Mouse (Mus musculus) megakaryocyte, embryonic 14.5 days (primary cell): ENCODE measurements around the gene Dcp1b. TPM values are rescaled to one million over a fixed set of nuclear protein-coding genes. Genes with fewer than 3 reads are reported as not detected.

Experiments used
- H3K27me3 ChIP-seq: replicated peaks from 2 replicates; pipeline ENCODE3; 2012; ENCODE audit warnings: inconsistent platforms
- H3K36me3 ChIP-seq: replicated peaks from 2 replicates; pipeline ENCODE3; 2012; ENCODE audit warnings: low read length, inconsistent platforms, mixed read lengths
- H3K4me1 ChIP-seq: 2 replicates; pipeline ENCODE4 v1.6.1; 2012; ENCODE audit warnings: inconsistent platforms
- H3K4me3 ChIP-seq: replicated peaks from 2 replicates; pipeline ENCODE3; 2012; ENCODE audit warnings: moderate library complexity, mild to moderate bottlenecking, inconsistent platforms
- H3K9me3 ChIP-seq: 2 replicates; pipeline ENCODE4 v1.6.1; 2012; ENCODE audit warnings: inconsistent platforms
- FLI1 ChIP-seq: IDR thresholded peaks from 2 replicates; pipeline ENCODE4 v1.6.1; 2012; ENCODE audit warnings: low read length, inconsistent platforms, mixed read lengths
- GATA1 ChIP-seq: IDR thresholded peaks from 3 replicates; pipeline ENCODE4 v1.6.1; 2012; ENCODE audit warnings: mixed read lengths, low read length, inconsistent platforms, borderline replicate concordance
- polyA plus RNA-seq: library from polyadenylated mRNA; stranded (reverse); fragments of >175 nt; gene quantifications from 2 replicates; pipeline ENCODE4 v1.2.3, GENCODE M21; 2012; ENCODE audit warnings: low replicate concordance; ENCODE audit not compliant: insufficient read depth

Dcp1b gene
- polyA plus RNA-seq, 1 experiment: 22.1 TPM

DNA sequence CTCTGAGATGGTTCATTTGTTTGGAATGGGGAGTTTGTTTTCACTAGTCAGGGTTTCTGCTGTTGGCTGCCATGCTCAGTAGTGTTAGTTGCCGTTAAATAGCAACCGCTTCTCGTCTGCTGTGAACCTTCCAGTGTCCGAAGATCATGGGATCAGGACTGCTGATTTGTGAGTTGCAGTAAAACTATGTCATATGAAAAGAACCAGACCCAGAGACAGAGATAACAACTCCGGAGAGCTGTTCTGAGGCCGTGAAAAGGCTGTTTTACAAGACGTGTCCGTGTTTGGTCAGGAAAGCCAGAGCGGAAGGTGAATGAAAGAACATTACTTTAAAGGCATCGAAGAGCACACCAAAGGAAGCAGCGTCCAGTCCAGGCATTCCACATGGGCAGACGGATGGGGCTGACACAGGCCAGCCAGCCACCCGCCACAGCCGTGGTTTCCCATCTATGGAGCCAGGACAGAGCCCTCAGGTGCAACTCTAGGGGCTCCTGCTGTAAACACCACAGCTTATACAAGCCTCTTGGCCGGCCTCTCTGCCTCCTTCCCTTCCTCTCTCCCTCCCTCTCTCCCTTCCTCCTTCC lies 18.6 kb downstream of the Dcp1b start:
- Histone ChIP-seq H3K36me3 (peaks cover 78% of the 10 kb centered on the region), H3K9me3 (no peaks in the 10 kb centered on the region), H3K27me3 (no peaks in the 10 kb centered on the region), H3K4me1 (peaks cover 67% of the 10 kb centered on the region), H3K4me3 (peak overlapping the region; percentile 8)
- TF ChIP-seq FLI1 (no peak), GATA1 (no peak)

DNA sequence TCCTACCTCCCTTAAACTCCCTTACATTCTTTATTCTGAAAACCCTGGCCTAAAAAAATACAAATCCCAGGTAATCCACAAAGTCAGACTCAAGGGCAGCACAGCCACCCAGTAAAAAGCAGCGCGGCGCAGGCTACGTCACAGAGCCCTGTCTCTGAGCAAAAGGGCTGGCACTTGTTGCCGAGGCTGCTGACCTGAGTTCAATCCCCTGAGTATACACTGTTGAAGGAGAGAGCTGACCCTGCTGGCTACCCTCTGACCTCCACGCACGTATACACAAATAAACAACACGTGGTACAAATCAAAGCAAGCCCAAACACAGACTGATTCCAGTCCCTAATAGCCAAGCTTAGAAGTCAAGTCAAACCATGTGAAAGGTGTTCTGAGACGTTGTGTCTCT lies 19.1 kb downstream of the Dcp1b start:
- H3K36me3 ChIP-seq: peaks cover 74% of the 10 kb centered on the region
- peak overlapping the region; percentile 59 for H3K4me3 ChIP-seq
- peaks cover 72% of the 10 kb centered on the region for H3K4me1 ChIP-seq
- TF ChIP-seq FLI1 (no peak), GATA1 (no peak)
- no peaks in the 10 kb centered on the region for H3K27me3 ChIP-seq
- H3K9me3 ChIP-seq: no peaks in the 10 kb centered on the region

DNA sequence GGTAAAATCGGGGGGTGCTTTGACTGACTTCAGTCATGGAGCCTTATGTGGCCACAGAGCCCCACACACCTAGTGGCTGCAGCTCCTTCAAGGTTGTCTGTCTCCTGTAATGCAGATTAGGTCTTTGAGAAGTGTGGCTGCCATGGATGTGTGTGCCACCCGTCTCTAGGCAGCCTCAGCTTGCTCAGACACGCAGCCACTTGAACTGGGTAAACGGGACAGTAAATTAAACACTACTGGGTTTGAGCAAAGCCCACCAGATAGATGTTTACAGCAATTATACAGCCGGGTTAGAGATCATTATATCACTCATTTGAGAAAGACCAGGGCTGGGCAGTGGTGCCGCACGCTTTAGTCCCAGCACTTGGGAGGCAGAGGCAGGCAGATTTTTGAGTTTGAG lies 19.5 kb downstream of the Dcp1b start:
- Histone ChIP-seq H3K27me3 (no peaks in the 10 kb centered on the region), H3K4me3 (peak overlapping the region; percentile 59), H3K4me1 (peaks cover 76% of the 10 kb centered on the region), H3K36me3 (peaks cover 74% of the 10 kb centered on the region), H3K9me3 (no peaks in the 10 kb centered on the region)
- TF ChIP-seq GATA1: no peak
- TF ChIP-seq FLI1: no peak

DNA sequence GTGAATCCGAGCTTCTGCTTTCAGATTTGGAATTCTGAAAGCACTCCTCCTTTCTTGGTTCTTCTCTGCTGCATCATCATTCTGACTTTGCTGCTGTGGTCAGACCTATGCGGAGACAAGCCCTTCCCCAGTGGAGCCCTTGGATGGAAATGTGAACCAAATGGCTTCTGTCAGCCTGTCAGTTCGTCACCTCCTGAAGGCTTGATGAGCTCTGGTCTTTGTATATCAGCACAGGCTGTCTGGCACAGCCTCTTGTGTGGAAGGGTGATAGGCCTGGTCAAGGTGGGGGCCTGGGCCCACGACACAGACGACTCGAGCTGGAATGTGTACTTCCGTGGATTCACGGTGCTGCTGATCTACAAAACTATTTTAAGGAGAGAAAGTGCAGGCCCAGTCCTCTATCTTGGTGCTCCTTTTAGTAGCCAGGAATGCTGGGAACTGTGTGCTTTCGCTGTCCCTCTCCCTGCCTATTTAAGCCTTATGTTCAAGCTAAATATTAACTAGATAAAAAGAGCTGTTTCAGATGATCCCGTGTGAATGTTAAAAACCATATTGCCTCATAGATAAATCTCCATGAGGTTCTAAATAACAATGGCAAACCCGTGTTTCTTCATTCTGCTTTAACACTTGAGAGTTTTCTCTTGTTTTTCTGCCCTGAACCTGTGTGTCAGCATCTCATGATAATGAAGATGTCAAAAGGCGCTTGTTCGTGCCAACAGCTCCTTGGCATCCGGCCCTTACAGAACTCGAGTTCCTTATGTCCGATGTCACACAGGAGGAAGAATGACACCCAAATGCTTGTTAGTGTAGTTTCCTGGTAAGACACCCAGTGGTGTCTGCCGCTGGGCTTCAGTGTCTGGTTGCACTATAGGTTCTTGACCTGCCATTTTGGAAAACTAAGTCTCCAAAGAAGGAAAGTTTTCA lies 21.6 kb downstream of the Dcp1b start, which contains the start of gene Cacna1c:
Gene Cacna1c (minus strand): TSS at position 37 of the 924 bp plus-strand sequence.
- peak within 1 kb of the TSS; percentile 86 for H3K4me3 ChIP-seq
- no peaks in the 10 kb centered on the region for H3K9me3 ChIP-seq
- no peaks in the 10 kb centered on the region for H3K27me3 ChIP-seq
- peaks cover 74% of the 10 kb centered on the region for H3K36me3 ChIP-seq
- TF ChIP-seq GATA1: no peak; the same call in 2 of the 3 replicates
- TF ChIP-seq FLI1: no peak
- peaks cover 92% of the 10 kb centered on the region for H3K4me1 ChIP-seq

DNA sequence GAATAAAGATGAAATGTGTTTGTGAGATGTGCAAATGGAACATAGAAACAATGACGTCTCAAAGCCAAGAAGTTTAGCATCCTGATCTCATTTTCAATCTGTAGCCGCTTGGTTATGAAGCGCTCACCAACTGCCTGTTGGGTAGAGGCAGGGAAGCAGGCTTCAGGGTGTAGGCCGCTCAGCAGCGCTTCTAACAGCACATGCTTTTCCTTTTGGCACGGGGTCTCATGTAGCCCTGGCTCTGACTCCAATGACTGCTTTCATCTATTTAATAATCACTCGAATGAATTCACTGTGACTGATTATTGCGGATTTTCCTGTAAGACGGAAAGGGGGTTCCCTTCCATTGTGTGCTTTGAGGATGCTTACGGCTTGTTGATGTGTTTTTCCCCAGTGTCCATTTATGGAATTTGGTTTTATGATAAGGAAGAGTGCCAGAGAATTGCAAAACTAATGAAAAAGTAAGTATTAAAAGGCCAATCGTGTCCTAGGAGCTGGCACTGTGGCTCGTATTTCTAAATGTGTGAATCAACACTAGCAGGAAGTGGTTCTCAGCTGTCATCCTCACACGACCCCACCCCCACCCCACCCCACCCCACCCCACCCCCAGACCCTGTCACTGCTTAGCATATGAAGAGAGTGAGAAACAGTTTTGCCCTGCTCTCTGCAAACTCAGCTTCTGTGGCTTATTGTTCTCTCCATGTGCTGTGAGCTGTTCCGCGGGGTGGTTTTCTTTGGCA lies 23.7 kb downstream of the Dcp1b start:
- Histone ChIP-seq H3K4me3 (no peak overlapping the region), H3K9me3 (no peaks in the 10 kb centered on the region), H3K4me1 (peaks cover 87% of the 10 kb centered on the region), H3K36me3 (peaks cover 71% of the 10 kb centered on the region), H3K27me3 (no peaks in the 10 kb centered on the region)
- TF ChIP-seq GATA1: no peak
- no peak for TF ChIP-seq FLI1

DNA sequence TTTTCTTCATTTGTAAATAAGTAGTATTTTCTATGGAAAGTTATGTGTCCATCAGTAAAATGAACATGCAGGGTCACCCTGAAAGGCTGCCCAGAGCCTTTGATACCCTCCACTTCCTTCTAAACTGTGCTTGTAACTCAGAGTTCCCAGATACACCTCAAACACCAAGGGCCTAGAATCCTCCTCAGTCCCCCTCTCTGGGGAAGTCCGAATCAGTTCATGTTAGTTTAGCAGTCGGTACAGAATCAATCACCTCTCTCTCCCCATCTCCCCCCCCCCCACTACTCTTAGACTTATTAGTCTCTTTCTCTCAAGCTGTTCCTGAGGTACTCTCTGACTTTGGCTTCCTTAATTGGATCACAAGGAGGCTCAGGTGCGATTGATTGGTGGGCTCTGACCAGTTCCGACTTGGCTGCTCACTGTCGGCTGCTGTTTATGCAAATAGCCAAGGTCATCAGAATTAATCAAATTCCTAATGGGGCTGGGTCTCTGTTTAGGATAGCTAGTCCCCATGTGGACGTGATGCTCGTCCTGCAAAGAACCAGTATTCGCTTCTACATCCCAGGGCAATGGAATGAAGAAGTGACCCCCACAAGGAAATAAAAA lies 24.3 kb downstream of the Dcp1b start:
- H3K36me3 ChIP-seq: peaks cover 71% of the 10 kb centered on the region
- H3K4me3 ChIP-seq: no peak overlapping the region
- no peaks in the 10 kb centered on the region for H3K27me3 ChIP-seq
- TF ChIP-seq GATA1: no peak
- H3K4me1 ChIP-seq: peaks cover 80% of the 10 kb centered on the region
- no peaks in the 10 kb centered on the region for H3K9me3 ChIP-seq

DNA sequence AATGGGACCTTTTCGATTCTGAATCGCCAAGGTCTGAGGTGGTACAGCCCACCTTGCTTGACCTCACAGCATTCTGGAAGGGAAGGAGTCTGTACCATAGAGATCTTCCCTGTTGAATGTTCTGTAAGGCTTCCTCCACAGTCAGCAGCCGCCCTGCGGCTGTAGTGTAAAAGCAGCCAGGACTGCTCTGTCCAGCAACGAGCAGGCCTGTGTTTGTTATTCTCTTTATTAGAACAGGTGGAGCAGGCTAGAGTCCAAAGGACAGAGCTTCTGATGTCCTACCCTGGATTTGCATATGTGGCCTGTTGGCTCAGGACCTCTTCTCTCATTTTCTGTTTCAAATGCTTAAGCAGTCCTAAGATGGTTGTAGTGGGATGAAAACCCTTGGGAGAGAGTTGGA lies 25.3 kb downstream of the Dcp1b start:
- H3K36me3 ChIP-seq: peaks cover 72% of the 10 kb centered on the region
- TF ChIP-seq FLI1 (no peak), GATA1 (no peak)

DNA sequence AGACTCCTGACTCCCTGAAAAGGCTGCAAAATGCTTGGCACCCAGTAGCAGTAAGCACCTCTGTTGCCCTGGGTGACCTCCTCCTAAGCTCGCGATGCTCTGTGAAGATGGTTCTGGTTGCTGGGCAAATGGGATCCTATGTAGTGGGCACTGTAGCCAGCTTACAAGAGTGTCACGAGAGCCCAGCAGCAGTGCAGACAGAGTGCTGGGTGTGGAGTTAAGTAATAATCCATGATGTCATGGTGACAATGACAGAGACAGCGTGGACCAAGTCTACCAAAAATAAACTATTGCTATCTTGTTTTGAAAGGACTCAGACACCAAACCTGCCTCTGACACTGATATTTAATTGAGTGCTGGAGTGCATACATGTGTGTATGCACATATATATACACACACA lies 26.5 kb downstream of the Dcp1b start:
- TF ChIP-seq FLI1: no peak
- no peak for TF ChIP-seq GATA1
- Histone ChIP-seq H3K4me1 (peaks cover 58% of the 10 kb centered on the region), H3K27me3 (no peaks in the 10 kb centered on the region), H3K36me3 (peaks cover 76% of the 10 kb centered on the region), H3K4me3 (no peak overlapping the region), H3K9me3 (no peaks in the 10 kb centered on the region)

More for the DNA sequence above, 25.3 kb downstream of the Dcp1b start:
- peaks cover 70% of the 10 kb centered on the region for H3K4me1 ChIP-seq
- H3K9me3 ChIP-seq: no peaks in the 10 kb centered on the region
- H3K27me3 ChIP-seq: no peaks in the 10 kb centered on the region
- H3K4me3 ChIP-seq: no peak overlapping the region

DNA sequence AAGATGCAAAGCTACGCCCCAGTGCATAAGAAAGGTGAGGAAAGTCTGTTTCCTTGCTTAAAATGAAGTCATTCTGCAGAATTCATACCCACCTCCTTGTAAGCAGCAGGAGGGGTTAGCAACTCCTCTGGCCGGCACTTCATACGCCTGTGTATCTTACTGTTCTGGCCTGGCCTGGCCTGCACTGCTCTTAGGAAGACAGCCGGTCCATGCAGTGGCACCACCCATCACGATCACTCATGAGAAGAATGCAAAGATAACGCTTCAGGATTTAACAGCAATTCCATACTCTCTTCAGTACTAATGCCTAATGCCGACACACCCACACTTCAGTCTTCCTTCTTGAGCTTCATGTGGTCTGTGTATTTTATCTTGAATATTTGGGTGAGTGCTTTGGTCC lies 29.2 kb downstream of the Dcp1b start:
- peaks cover 65% of the 10 kb centered on the region for H3K36me3 ChIP-seq
- peaks cover 31% of the 10 kb centered on the region for H3K4me1 ChIP-seq
- H3K9me3 ChIP-seq: no peaks in the 10 kb centered on the region
- no peak overlapping the region for H3K4me3 ChIP-seq
- TF ChIP-seq GATA1 (no peak), FLI1 (no peak)
- no peaks in the 10 kb centered on the region for H3K27me3 ChIP-seq
